Mouse (Mus musculus) testis, postnatal 14 days (tissue): ENCODE results near the gene Hoxa13.

Experiments
- DNase-seq: peaks from one replicate; pipeline ENCODE4 v3.0.0; 2021; ENCODE audit warnings: low spot score

Hoxa13 gene

DNA sequence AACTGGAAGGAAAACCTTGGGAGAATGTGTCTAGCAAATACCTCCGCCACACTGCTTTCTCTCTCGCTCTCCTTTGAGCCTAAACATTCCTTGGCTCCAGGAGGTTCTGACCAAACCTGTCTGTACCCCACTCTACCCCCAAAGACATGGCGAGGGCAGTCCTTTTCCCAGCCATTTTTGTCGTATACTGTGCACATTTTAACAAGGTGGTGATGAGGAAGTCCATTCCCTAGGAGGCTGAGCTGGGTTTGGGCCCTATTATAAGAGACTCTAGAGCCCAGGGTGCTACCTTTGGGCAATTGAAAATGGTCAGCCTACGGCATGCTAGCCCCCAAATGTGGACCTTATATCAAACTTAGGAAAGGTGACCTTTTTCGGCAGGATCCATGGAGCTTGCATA lies 24.8 kb downstream of the Hoxa13 start:
- no peak for DNase-seq

GRCm38 (mm10) chr6:52235267-52235666 lies 25.4 kb downstream of the Hoxa13 start:
- DNase-seq = no peak

DNA sequence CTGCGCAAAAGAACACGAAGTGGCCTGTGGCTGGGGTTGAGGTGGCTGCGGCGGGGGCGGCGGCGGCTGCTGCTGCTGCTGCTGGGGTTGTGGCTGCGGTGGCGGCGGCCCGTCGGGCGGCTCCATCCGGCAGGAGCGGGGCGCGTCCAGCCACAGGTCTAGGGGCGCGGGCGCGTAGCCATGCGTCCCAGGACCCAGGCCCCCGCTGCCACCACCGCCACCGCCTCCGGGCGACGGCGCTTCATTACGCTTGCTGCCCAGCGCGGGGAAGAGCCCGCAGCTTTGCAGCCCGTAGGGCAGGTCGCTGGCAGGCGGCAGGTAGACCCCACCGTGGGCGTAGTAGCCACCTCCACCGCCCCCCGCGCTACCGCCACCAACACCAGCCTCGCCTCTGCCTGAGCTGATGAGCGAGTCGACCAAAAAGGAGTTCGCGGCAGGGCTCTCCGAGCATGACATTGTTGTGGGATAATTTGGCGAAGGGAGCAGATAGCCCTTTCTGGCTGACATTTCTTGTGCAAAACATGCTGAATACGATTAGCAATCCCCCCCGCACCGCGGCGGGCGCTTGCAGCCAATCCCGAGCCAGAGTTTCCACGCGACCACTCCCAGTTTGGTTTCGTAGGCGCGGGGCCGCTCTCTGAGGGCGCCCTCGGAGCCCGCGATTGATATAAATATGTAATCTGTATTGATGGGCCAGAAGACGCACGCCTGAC lies 26.1 kb downstream of the Hoxa13 start:
- DNase-seq = no peak

DNA sequence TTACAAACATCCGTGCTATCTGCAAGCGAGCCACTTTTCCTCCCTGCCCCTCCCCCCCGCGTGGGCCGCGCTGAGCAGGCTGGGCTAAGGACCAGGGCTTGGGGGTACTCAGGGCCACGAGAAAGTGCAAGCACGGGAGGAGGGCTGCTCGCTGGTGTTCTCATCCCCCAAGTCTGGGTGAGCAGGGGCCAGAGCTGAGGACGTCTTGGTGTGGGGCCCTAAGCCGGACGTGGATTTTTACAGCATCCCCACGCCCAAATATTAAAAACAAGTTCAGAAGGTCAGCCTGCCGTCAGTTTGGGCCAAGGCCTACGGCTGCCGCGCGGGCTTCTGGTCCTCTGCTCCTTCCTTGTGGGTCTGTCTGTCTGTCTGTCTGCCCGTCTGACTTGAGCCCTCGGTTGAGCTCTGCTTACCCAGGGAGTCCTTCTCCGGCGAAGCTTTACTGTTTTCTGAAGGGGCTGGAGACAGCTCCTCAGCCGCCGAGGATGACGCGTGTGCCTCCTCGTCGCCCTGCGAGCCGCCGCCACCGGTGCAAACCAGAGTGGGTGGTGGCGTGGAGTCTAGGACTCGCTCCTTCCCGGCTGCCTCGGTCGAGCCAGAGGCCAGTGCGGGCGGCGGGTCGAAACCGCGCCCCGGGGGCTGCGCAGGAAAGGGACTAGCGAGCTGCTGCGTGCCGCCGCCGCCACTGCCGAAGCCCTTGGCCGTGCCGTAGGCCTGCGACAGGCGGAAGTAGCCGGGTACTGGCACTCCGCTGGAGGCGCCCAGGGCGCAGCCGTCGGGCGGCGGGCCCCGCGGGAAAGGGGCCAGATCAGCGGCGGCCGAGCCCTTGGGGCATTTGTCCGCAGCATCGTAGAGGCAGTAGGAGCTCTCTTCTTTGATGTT lies 26.9 kb downstream of the Hoxa13 start:
- no peak for DNase-seq

- no peak for DNase-seq
Measured at GRCm38 (mm10) chr6:52232984-52233545, 27.6 kb downstream of the Hoxa13 start.

- DNase-seq = no peak
Measured at GRCm38 (mm10) chr6:52232568-52232965, 28.1 kb downstream of the Hoxa13 start.

DNA sequence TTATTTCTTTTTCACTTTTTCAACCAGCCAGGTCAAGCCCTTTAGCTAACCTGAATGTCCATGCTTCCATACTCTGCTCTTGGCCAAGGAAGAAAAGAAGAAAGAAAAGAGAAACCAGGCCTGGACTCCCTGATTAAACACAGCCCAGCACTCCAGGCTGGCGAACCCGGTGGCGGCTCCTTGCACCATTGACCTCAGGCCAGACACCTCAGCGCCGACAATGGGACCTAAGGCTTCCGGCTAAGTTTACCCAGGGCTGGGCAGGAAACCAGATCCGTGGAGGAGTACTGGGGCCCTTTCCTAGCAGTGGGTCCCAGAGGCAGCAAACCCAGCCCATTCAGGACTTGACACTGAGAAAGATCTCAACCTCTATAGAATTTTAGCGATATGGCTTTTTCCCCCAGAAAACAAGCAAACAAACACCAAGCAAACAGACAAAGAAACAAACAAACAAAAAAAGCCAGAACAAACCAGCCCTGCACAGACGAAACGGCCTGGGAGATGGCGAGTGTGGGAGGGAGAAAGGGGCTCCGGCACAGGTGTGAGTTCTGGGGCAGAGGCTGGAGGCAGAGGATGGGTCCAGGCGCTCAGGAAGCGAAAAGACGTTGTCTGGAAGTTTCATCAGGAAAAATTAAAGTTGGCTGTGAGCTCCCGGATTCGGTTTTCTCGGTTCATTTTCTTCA lies 28.7 kb downstream of the Hoxa13 start:
- DNase-seq = no peak

DNA sequence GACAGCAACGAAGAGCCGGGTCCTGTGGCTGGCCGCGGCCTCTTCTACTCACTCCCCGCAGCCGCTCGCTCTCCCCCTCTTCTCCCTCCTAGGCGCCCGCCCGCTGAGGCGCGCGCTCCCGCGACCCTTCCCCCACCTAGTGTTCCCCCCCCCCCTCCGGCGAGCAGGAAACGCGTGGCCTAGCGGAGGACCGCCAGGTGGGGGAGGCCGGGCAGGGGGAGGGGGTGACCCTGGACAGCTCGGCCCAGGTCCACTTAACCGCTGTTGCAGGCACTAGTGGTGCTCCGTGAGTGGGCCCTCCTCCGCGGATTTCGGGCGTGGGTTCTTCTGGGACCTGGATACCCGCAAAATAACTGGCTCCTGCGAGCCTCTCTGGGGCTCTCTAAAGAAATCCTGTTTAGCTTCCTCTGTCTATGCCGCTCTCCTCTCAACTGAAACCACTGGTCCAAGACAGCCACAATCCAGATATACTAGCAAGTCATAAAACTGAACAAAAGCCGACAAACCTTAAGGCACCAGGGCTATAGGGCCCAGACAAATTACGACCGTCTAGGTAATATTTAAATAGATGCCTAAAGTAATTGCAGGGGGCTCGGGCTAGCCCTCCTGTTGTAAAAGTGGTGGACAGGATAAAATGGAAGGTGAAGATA lies 30.0 kb downstream of the Hoxa13 start, which contains the start of gene Hoxa9:
TSS of gene Hoxa9 (minus strand) at position 574 of the 650 bp plus-strand sequence.
- DNase-seq = no peak

- DNase-seq = no peak
Measured at GRCm38 (mm10) chr6:52229558-52230416, 30.9 kb downstream of the Hoxa13 start.

DNA sequence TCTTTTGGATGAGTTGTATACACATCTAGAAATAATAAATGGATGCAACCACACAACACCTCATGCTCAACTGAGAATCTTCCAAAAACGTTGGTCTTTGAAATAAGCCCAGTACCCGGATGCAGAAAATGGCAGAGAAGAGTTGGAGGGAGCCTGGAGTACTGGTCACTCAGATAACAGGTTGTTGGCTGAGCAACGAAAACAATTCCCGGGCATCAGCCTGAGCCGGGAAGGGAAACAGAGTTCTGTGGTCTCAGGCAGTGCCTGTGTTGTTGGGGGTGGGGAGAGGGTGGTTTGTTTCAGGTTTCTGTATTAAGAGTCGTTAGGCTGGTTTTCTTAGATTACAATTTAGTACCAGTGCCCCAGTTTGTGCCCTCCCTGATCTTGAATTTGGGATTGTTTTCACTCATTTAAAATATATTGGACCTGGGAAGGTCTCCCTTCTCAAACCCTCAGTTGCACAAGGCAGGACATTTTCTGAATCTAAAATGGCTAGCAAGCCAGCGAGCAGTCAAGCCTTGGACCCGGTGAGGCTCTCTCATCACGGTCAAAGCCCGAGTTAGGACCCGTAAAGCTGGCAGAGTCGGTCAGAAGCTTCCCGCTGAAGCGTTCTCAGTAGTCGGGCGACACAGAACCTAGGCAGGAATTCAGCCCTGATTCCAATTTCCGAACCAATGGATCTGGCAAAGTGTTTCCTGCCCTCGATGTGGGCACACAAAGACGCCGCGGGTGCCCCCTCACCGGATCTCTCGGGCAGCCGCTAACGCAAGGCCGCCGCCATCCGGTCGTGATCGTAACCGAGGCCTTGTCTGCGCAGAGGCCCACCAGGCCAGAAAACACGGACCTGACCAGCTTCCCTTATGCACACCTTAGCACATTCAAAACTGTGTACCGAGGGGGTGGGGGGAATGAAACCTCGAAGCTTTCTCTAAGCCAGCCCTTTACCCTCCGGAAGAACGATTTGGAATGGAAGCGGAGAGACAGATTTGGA lies 31.9 kb downstream of the Hoxa13 start:
- DNase-seq = no peak

DNA sequence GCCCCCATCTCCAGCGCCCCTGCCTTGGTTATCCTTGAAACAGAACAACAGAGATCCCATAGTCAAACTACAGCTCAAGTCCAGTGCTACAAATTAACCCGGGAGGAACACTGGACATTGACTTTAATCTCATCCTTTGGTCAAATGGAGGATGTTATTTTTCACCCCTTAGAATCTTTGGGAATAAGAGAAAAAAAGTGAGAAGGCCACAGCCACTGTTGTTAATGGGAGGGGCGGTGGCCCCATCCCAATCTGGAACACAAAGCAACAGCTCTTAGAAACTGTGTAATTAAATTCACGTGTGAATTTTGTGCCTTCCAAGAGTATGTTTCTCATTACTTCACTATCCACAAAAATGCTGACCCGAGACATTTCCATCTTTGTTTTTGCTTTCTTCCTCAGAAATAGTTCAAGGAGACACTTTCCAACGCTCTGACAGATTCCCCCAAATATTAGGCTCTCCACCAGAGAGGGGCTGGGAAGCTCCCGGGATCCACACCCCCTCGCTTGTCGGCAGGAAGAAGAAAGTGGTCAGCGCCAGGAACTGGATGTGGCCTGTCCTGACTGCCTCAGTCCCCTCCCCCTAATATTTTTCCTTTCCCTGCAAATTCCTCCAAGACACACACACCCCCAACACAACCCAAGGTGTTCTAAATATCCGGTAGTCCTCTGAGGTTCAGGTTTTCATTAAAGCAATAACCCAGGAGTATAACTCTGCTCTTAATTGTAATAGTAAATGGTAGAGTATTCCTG lies 33.0 kb downstream of the Hoxa13 start:
- DNase-seq = no peak

GRCm38 (mm10) chr6:52226569-52227257 lies 34.0 kb downstream of the Hoxa13 start:
- DNase-seq = no peak

DNA sequence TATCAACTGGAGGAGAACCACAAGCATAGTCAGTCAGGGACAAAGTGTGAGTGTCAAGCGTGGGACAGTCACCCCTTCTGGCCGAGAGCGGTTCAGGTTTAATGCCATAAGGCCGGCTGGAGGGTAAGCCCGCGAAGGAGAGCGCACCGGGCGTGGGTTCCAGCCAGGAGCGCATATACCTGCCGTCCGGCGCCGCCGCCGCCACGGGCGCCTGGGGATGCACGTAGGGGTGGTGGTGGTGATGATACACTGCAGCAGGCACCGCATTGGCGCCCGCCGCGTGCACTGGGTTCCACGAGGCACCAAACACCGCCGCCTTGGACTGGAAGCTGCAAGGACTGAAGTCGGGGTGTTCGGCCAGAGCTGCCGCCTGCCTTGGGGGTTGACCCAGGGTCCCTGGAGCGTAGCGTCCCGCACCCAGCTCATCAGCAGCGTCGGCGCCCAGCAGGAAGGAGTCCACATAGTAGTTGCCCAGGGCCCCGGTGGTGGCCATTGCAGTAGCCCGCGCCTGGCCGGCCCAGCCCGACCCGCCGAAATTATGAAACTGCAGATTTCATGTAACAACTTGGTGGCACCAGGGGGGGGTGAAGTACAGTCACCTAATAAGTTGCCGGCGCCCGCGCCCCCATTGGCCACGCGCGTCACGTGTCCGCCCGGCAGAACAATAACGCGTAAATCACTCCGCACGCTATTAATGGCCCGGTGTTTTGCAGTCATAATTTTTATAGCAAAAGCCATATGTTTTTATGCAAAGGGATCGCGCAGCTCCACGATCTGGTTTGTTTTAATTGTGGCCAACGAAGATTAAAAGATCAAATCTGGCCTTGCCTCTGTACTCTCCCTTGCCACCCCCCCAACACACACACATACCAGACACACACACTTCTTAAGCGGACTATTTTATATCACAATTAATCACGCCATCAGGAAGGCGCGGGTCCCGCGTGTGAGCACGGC lies 34.8 kb downstream of the Hoxa13 start:
- no peak for DNase-seq

- no peak for DNase-seq
Measured at GRCm38 (mm10) chr6:52224895-52225611, 35.6 kb downstream of the Hoxa13 start.

DNA sequence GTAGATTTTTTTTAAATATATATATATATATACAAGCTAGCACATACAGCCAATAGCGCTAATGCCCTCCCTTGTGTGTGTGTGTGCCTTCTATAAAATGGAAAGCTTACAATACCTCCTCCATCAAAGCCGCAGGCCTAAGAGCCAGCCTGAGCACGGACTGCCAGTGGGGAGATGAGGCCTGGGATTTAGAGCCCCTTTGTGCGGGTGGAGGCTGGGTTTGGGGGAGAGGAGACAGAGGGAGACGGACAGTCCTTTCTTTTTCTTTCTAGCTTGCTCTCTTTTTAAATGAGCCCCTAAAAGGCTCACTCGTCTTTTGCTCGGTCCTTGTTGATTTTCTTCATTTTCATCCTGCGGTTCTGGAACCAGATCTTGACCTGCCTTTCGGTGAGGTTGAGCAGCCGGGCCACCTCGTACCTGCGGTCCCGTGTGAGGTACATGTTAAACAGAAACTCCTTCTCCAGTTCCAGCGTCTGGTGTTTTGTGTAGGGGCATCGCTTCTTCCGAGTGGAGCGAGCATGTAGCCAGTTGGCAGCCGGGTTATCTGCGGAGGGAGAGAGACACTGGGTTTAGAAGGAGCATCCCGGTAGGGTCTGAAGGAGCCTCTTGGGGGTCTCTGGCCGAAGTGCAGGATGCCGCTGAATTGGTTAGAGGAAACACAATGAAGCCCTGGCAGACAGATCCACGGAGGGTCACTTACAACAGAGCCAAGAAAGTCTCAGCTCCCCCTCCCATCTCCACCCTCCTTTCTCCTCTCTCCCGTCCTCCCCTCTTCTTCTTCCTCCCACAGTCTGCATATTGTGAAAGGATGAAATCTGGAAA lies 36.5 kb downstream of the Hoxa13 start:
- DNase-seq = no peak

DNA sequence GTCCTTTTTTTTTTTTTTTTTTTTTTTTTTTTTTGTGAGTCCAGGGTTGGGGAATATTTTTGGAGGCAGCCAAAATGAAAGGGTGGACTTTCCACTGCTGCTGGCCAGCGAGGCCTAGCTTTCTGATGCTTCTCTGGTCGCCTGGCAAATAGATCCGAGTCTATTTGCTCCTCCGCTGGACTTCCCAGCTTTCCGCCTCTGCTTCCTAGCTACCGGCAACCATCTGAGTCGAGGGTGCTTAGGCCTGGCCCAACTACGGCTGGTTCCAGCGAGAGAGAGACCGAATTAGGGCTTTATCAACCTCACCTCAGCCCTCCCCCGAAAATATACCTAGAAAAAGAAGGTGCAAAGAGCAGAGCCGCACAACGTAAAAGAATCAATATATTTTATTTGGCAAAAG lies 38.0 kb downstream of the Hoxa13 start:
- DNase-seq = no peak
